Mouse (Mus musculus) midbrain, embryonic 15.5 days (tissue): ENCODE measurements at regions not wholly inside any gene's neighbourhood (a gene's known extent, or its start where the extent isn't known, plus 50 kb on each side); places are given as distances from the start of the nearest gene placed in this dataset.
A peak's percentile ranks its signal among the peaks of the same experiment; 100 is the strongest.

Experiments
- ATAC-seq: fragments of 200-750 bp; cut with Nextera tagmentation; replicated peaks from 2 replicates; pipeline ENCODE4 v1.8.0; 2017; ENCODE audit warnings: moderate TSS enrichment
- H3K27ac ChIP-seq: fragments of 300-500 bp; sonication (generic); 2 replicates; pipeline ENCODE4 v1.5.1; 2015; ENCODE audit warnings: mild to moderate bottlenecking, inconsistent platforms
- H3K27me3 ChIP-seq: fragments of 300-500 bp; sonication (generic); replicated peaks from 2 replicates; pipeline ENCODE4 v1.6.1; 2015; ENCODE audit warnings: inconsistent platforms
- H3K36me3 ChIP-seq: fragments of 300-500 bp; sonication (generic); replicated peaks from 2 replicates; pipeline ENCODE4 v1.6.1; 2015; ENCODE audit warnings: inconsistent platforms
- H3K4me1 ChIP-seq: fragments of 300-500 bp; sonication (generic); 2 replicates; pipeline ENCODE4 v1.6.1; 2015; ENCODE audit warnings: inconsistent platforms
- H3K4me2 ChIP-seq: fragments of 300-500 bp; sonication (generic); 2 replicates; pipeline ENCODE4 v1.6.1; 2015; ENCODE audit warnings: inconsistent platforms, mild to moderate bottlenecking, moderate library complexity
- H3K4me3 ChIP-seq: fragments of 300-500 bp; sonication (generic); 2 replicates; pipeline ENCODE4 v1.5.1; 2015; ENCODE audit warnings: mild to moderate bottlenecking, inconsistent platforms
- H3K9ac ChIP-seq: fragments of 300-500 bp; sonication (generic); 2 replicates; pipeline ENCODE4 v1.6.1; 2015; ENCODE audit warnings: mild to moderate bottlenecking, inconsistent platforms
- H3K9me3 ChIP-seq: fragments of 300-500 bp; sonication (generic); 2 replicates; pipeline ENCODE4 v1.6.1; 2016; ENCODE audit warnings: inconsistent platforms
- WGBS: fragments of 180-500 bp; shearing (Covaris S2); methylation state at CpG from one replicate; pipeline ENCODE4 v1.1.7; 2015; ENCODE audit warnings: mixed read lengths; 5-methylcytosine and 5-hydroxymethylcytosine counted together

DNA sequence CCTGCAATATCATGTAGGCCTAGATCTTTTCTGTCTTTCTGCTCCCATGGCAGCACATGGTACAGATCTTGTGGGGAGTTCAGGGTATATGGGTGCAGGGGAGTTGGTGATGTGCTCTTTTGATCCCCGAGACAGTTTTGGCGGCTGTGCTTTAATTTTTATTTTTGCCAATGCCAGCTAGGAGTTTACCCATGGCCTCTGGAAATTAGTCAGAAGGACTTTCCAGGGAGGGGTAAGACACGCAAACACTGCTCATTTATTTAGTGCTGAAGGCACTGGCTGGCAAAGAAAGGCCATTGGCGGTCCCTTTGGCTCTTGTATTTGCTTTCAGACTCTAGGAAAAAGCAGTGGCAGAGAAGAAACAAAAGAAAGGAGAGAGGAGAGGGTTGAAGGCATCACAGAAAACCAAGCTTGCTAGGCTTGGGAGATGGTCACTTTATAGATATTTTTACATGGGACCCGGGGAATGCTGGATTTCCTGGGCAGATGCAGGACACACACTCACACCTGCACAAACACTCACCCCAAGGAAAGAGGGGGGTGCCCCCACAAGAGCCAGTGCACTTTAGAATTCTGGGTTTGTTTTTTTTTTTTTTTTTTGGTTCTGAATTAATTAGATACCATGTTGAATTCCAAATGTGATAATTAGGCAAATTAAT, 50.4 kb upstream of the Pcdh8 start:
- H3K9ac ChIP-seq, result no peak overlapping the region
- no peaks in the 10 kb centered on the region for H3K27me3 ChIP-seq
- H3K36me3 ChIP-seq, result no peaks in the 10 kb centered on the region
- H3K4me2 ChIP-seq, result no peak overlapping the region
- no peaks in the 10 kb centered on the region for H3K9me3 ChIP-seq
- H3K4me3 ChIP-seq, result no peak overlapping the region
- WGBS, result 57% methylated on average over 5 of the region's 5 CpGs
- peaks cover 19% of the 10 kb centered on the region for H3K4me1 ChIP-seq
- H3K27ac ChIP-seq, result peak overlapping the region; percentile 70
- ATAC-seq, result peak; percentile 45; the same call in 1 of the 2 replicates
